Mouse (Mus musculus): ENCODE measurements around the gene Tecr. TPM values are rescaled to one million over a fixed set of nuclear protein-coding genes. Genes with fewer than 3 reads are reported as not detected.

The Tecr gene
- 100 to 1,000 TPM; 313 to 489 TPM for total RNA-seq (2021)
- long read RNA-seq, experiment 1, transcript Tecr-201 (13 exons, 1,158 nt): major isoform, 130 of 924 reads
- long read RNA-seq, experiment 1, transcript Tecr-203 (12 exons, 1,120 nt): minor isoform, 10 of 924 reads
- long read RNA-seq, experiment 1, partial matches to known transcripts: 685 of 924 reads
- long read RNA-seq, experiment 1, other reads (novel, unspliced or antisense): 96 of 924 reads
- long read RNA-seq, experiment 2, transcript Tecr-201 (13 exons, 1,158 nt): major isoform, 182 of 918 reads
- long read RNA-seq, experiment 2, transcript Tecr-203 (12 exons, 1,120 nt): minor isoform, 33 of 918 reads
- long read RNA-seq, experiment 2, transcript Tecr-205 (8 exons, 878 nt): minor isoform, 6 of 918 reads
- long read RNA-seq, experiment 2, partial matches to known transcripts: 631 of 918 reads
- long read RNA-seq, experiment 2, other reads (novel, unspliced or antisense): 66 of 918 reads

DNA sequence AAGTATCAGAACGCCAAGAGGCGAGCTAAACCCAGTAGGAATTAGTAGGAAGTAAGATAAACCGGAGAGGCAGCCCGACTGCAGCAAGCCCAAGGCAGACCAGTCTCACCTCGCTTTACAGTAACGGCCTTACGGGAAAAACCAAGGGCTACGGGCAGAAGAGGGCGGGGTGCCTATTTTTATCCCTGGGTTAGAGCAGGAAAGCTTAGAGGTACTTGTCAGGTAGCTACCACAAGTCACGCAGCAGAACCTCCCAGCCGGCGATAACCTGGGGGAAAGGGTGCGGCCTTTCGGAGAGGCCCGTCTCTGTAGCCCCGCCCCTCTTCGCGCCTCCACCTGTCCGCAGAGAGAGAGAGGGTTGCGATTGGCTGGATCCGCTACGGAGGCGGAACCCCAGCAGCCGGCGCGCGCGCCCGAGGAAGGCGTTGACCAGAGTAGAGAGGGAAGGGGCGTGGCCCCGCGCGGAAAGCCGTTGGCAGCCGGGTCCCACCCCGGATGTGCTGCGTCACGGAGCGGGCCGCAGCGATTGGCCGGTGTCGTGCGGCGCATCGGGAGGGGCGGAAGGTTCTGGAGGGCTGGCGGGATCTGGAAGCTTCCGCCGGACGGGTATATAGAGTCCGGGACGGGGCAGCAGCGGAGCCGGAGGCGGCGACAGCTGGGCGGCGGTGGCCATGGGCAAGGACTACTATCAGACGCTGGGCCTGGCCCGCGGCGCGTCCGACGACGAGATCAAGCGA lies at the start of gene Tecr, which contains the start of gene Dnajb1:
Gene Tecr (minus strand): TSS at position 311 of the 737 bp plus-strand sequence.
Gene Dnajb1 (plus strand): TSS at position 533 of the 737 bp plus-strand sequence.
- peak; percentile 100 for DNase-seq

DNA sequence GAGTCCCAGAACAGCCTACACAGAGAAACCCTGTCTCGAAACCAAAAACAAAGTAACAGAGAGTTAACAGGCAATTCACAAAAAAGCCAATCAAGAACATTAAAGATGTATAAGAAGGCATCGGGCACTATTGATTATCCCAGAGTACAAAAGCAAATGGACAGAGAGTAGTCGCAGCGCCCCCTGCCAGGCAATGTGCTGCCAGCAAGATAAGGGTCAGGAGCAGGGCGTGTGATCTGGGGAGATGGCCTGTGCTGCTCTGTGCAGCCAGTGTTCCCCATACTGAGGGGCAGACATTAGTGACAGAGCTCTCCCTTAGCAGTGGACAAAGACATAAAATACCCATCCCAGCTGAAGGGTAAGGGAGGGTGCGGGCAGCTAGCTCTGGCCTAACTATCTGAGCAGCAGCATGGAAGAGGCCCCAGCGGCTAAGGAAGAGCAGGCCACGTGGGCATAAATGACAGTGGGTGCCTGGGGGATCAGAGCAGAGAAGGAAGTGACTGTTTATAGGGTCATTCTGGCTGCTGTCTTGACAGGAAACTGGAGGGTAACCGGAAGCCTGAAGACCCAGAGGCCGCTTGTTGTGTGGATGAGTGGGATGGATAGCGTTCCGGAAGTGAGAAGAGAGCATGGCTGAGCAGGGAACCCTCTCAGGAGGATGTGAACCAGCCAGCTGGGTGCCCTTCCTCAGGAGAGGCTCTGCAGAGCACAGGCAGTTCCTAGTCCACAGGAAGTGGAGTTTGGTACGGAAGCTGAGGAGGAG lies 48.9 kb upstream of the Tecr start:
- no peak for DNase-seq

DNA sequence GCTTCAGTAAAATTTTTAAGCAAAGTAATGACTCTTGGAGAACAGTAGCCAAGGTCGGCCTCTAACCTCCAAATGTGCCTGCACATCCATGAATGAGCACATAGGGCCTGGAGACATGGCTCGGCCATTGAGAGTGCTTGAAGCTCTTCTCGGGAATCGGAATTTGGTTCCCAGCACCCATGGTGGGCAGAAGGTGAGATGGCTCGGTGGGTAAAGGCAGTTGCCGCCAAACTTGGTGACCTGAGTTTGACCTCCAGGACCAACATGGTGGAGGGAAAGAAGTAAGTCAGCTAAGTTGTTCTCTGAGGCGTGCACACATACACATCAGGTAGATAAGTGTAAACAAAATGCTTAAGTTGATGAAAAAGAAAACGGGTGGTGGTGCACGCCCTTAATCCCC lies 48.3 kb upstream of the Tecr start:
- no peak for DNase-seq

DNA sequence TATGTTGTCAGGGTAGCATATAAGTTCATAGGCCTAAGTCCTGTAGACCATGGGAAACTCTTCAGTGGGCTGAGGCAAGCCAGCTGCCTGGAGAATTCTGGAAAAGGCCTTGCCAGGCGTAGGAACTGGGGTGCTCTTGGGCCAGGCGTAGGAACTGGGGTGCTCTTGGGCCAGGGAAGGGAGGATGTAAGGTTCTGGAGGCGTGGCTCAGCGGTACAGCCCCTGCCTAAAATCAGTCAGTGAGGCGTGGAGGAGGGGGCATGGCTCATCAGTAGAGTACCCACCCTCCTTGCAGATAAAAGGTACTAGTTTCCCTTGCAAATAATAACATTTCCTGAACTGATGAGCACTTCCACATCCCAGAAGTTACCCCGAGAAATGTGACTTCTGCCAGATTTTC lies 47.0 kb upstream of the Tecr start:
- DNase-seq: no peak

GRCm38 (mm10) chr8:83653662-83654017 lies 45.9 kb upstream of the Tecr start:
- DNase-seq: no peak

- DNase-seq: no peak
These were observed 45.2 kb upstream of the Tecr start for GRCm38 (mm10) chr8:83652744-83653661.

DNA sequence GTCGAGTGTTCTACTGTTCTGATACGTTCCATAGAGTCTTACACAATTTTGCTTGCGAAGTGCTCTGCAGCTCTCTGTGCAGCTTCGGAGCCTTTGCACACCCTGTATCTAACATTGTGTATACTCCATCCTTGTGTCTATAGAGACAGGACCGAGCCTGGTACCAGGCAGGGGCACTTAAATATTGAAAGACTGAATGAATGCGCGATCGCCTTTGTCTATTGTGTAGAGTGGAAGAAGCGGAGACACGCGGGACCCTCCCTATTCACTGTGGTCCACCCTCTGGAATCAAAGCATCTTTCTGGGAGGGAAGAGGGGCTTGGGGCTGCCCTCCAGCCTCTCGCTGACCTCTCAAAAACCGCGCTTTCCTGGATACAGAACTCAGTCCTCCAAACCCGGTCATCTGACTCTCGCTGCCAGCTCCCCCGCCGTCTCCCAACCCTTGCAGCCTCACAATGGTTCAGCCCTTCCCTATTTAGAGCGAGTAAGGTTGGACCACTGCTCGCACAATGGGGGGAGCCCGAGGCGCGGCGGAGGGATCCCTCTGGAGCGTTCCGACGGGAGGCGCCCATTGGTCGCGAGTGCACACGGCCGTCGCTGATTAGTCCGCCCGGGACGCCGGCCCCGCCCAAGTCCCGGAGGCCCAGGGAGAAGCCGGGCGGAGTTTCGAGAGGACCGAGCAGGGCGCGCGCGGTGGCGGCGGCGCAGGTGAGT lies 44.4 kb upstream of the Tecr start, which contains the start of gene Gipc1:
Gene Gipc1 (plus strand): TSS at position 648 of the 714 bp plus-strand sequence.
- peak; percentile 97 for DNase-seq

GRCm38 (mm10) chr8:83649699-83650098 lies 41.9 kb upstream of the Tecr start:
- DNase-seq: no peak

DNA sequence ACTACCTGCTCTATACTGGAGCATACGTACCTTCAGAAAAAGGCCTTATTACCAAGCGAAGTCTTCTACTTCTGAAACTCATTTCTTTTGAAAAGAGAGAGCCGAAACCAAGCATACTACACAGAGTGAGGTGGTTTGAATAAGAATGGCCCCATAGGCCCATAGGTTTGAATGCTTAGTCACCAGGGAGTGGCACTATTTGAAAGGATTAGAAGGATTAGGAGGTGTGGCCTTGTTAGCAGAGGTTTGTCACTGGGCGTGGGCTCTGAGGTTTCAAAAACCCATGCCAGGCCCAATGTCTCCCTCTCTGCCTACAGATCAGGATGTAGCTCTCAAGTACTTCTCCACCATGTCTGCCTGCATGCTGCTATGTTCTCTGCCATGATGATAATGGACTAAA lies 40.3 kb upstream of the Tecr start:
- DNase-seq: no peak

DNA sequence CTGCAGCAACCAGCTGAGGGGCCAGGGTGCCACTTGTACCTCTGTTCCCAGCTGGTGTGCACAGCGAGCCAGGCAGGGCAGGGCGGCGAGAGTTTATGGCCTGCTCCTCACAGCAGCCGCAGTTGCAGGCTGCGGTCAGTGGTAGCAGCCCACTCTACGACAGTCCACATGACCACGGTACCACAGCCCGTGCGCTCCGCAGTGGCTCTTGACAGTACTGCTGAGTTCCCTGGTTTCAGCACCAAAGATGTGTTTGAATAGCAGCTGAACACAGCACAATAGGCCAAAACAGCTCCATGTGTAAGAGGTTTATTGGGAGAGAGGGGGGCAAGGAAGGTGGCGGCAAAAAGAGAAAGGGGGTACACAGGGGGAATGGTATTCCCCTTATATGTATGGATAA lies 39.7 kb upstream of the Tecr start:
- DNase-seq: no peak

- no peak for DNase-seq
These were observed 31.9 kb upstream of the Tecr start for GRCm38 (mm10) chr8:83639649-83640048.

- DNase-seq: no peak
These were observed 31.1 kb upstream of the Tecr start for GRCm38 (mm10) chr8:83638856-83639255.

DNA sequence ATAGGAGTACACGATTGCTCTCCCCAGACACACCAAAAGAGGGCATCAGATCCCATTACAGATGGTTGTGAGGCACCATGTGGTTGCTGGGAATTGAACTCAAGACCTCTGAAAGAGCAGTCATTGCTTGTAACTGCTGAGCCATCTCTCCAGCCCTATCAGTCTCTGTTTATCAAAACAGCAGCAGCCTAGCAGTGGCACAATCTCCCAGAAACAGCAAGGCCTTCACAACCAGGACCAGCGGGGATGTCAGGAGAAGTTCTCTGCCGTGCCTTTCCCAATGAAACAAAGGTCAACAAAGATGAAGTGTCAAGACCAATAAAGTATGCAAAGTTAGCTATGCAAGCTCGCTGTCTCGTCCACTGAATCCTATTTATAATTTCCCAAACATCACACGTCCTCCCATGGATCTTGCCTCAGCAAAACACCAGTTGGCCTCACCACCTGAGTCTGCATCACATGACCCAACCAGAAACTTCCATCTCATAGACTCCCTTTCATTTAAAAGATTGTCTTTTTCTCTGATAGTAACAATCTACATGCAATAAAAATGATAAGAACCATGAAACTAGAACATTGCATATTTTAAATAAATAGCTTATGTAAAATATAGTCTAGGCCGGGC lies 24.4 kb upstream of the Tecr start:
- DNase-seq: no peak

GRCm38 (mm10) chr8:83625676-83626299 lies 18.0 kb upstream of the Tecr start:
- no peak for DNase-seq

DNA sequence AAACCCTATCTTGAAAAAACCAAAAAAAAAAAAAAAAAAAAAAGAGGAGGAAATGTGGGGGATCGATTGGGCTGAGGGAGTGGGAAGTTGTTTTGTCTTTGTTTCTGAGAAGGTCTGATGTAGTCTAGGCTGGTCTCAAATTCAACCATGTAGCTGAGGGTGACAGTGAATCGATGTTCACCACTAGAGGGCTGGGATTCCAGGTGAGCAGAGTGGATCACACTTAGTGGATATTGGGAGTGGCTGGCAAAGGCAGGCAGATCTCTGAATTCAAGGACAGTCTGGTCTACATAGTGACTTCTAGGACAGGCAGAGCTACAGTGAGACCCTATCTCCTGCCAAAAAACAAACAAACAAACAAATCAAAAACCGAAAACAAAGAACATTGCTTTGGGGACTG lies 17.0 kb upstream of the Tecr start:
- no peak for DNase-seq

DNA sequence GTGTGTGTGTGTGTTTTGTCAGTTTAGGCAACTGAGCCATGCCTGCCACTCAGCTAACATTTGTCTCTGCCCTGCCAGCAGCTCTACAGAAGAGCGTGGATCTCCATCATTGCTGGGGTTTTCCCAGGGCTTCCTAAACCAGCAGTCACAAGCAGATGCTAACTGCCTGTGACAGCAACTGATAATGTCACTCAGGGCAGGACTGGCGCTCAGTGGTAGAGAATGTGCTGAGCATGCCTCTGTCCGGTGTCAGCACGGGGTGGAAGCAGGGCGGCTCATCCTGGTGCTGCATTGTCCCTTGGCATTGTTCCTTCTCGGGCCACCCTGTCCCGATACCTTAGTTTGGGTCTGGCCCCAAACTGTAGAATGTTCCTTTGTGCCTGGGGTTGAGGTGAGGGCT lies 15.8 kb upstream of the Tecr start:
- no peak for DNase-seq

DNA sequence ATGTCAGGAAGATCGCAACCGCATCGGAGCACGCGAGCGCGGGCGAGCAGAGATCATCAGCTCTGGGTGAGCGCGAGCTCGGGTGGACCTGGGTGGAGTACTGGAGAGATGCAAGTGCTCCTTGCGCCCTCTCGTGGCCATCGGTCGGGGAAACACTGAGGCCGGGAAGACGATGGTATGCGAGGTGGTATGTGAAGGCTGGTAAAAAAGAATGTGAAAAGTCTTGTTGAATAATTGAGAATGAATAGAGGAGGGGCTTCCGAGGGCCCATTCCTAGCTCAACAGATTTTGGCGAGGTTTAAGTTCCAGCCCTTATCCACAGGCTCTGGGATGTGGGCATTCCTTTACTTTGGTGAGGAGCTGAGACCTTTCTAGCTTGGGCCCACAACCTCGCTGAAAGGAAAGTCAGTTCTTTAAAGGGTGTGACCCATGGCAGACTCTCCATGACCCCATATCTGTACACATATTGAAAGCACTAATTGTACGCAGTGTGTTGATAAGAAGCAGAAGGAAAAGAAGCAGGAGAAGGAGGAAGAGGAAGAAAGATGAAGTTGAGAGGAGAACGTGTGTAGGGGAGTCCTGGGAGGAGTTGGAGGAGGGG lies 14.7 kb upstream of the Tecr start:
- peak; percentile 65 for DNase-seq

- no peak for DNase-seq
These were observed 14.1 kb upstream of the Tecr start for GRCm38 (mm10) chr8:83621691-83622388.
